Mouse (Mus musculus) kidney, adult 2 months (tissue): ENCODE measurements at regions not wholly inside any gene's neighbourhood (a gene's known extent, or its start where the extent isn't known, plus 50 kb on each side); places are given as distances from the start of the nearest gene placed in this dataset.

ENCODE experiments used
- CTCF ChIP-seq: fragments of 200-500 bp; conservative IDR thresholded peaks from 2 replicates; pipeline ENCODE4 v1.5.1; 2011; ENCODE audit warnings: low read depth, mild to moderate bottlenecking, control low read depth, low read length, moderate library complexity, mixed read lengths; ENCODE audit not compliant: insufficient read depth, insufficient read length
- POLR2A ChIP-seq: fragments of 200-500 bp; IDR thresholded peaks from one replicate; pipeline ENCODE4 v1.6.1; 2011; ENCODE audit warnings: low read depth, low read length, control low read depth

GRCm38 (mm10) chrX:13229891-13230614 is 50.7 kb upstream of the Ddx3x start:
- TF ChIP-seq POLR2A (no peak), CTCF (peak; percentile 20; the same call in 1 of the 2 replicates)
